Mouse (Mus musculus) adrenal gland, postnatal 25 days (tissue): Measurements from ENCODE around the gene Sh3rf1. TPM values are rescaled to one million over a fixed set of nuclear protein-coding genes. Genes with fewer than 3 reads are reported as not detected.

Experiments used
- DNase-seq: peaks from one replicate; pipeline ENCODE4 v3.0.0; 2021; ENCODE audit warnings: mixed read lengths
- total RNA-seq: library from RNA; stranded (reverse); gene quantifications from 2 replicates; pipeline ENCODE4 v1.2.3, GENCODE M21; 2021

The Sh3rf1 gene
- total RNA-seq, 1 experiment from 2014 or later: 13.0 TPM

DNA sequence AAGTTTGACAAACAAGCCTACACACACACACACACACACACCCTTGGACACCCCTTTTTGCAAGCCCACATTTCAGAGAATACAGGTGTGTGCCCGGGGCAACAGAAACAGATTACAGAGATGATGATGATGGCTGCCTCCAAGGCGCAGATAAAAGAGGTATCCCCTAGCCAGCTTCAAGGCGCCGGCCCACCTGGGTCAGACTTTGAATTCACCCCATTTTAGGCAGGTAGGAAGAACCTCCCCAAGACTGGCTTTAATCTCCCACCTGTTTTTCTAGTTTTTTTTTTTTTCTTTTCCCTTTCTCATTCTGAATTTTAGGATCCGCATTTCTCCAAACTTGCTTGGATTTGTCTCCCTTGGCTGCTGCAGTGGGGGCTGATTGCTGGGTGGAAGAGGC, 389 bp upstream of the Sh3rf1 start:
- DNase-seq: no peak

DNA sequence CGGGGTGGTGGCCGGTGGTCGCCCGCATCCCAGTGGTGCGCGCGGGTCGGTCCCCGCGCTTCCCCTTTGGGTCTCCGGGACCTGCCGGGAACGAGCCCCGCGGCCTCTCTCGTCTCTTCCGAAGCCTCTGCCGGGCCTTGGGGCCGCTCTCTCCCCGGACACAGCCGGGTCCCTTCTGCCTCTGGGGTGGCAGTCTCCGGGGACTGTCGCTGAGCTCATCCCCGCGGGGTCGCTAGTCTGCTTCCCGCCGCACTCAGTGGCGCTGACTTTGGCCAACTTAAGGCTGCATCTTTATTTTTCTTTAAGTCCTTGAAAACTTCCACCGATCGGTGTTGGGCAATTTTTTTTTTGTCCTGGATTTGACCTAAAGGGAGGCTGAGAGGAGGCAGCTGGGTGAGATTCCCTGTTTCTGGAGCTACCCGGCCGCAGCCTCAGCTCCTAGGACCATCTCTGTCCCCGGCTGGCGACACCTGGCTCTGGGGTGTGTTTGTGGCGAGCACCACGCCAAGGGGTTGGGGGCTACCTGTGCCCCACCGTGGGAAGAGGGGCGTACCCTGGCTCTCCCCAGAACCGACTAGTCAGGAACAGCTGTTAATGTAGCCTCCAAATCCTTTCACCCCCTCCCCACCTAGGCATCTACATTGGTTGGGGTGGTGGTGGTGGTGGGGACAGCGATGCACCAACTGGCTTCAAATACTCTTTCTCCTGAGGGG, 864 bp downstream of the Sh3rf1 start:
- peak; percentile 62 for DNase-seq

- DNase-seq: no peak
Measured at GRCm38 (mm10) chr8:61225581-61226395, 2.1 kb downstream of the Sh3rf1 start.

DNA sequence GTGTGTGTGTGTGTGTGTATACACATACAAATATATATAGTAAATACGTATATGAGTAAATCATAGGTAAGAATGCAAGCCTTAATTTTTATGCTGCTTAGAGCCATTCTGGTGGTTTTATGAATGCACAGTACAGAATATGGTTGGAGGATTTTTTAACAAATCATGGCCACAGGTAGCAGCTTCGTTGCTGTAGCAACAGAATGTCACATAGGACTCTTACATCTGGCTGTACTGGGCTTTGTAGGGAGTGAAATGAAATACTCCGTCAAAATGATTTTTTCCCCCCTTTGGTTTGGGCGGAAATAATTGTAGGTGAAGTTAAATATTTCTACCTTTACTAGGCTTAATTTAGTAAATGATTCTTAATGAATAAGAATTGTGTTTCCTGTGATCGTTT, 3.0 kb downstream of the Sh3rf1 start:
- no peak for DNase-seq

DNA sequence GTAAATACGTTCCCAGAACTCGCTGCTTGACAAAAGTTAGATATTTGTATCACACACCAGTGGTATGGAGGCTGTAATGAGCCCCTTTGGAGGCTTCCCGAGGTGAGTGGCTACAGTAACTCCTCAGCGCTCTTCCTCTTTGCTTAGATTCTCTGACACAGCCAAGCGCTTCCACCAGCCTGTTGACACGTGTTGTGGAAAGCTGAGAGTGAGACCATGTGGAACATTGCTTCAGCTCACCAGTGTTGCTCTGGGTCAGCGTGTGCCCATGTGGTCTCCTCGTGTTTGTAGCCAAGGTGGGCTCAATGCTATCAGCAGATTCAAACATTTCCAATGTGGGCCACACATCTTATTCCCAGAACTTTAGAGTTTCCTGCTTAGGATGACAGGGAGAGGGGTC, 5.0 kb downstream of the Sh3rf1 start:
- DNase-seq: no peak

- no peak for DNase-seq
Measured at GRCm38 (mm10) chr8:61229511-61230195, 6.0 kb downstream of the Sh3rf1 start.

DNA sequence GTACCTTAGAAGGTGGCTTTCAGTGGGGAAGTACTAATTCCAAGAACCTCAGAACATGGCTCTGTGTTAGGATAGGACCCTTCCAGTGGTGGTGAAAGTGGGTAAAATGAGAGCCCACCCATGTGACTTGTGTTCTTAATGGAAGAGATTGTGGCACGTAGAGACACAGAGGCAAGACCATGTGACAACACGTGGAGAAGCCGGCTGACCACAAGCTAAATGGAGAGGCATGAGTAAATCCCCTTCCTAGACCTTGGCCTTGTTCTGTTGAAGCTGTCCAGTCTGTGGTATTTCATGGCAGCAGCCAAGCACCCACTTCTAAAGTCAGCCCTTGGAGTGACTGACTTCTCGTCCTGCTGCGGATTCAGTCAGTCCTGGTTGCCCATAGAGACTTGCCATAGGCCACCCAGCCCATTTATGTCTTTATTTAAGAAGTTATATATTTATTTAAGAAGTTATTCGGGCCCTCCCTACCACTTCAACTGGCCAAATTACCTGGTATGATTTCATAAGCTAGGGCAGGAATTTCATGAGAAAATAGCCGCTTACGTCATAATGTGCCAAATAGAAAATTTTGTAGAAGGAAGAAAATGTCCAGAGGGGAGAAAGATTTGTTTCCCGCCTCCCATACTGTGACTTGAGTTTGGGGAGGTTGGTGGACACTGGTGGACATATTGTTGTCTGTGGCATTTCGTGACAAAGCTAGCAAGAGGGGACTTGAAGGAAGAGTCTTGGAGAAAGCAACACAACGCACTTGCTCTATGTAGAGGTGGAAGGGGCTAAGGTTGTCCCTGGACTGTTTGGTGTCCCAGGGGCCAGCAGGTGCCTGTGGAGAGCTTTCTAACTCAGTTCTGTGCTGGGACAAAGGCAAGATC, 7.4 kb downstream of the Sh3rf1 start:
- peak; percentile 6 for DNase-seq

DNA sequence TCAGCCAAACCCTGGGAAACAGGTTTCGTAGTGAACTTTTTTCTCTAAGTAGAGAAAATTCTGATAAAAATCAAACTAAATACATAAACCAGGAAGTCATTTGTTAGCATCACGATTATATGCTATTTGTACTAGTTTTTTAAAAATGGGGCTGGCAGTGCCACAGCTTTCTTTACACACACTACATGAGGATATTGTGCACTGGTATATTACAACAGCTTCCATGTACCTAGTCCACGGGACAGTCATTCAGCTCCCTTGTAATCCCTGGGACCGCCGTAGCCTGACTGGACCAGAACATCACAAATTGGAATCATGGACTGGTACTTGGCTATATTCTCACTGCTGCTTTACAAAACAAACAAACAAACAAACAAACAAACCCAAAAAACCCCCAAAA, 11.8 kb downstream of the Sh3rf1 start:
- DNase-seq: no peak

DNA sequence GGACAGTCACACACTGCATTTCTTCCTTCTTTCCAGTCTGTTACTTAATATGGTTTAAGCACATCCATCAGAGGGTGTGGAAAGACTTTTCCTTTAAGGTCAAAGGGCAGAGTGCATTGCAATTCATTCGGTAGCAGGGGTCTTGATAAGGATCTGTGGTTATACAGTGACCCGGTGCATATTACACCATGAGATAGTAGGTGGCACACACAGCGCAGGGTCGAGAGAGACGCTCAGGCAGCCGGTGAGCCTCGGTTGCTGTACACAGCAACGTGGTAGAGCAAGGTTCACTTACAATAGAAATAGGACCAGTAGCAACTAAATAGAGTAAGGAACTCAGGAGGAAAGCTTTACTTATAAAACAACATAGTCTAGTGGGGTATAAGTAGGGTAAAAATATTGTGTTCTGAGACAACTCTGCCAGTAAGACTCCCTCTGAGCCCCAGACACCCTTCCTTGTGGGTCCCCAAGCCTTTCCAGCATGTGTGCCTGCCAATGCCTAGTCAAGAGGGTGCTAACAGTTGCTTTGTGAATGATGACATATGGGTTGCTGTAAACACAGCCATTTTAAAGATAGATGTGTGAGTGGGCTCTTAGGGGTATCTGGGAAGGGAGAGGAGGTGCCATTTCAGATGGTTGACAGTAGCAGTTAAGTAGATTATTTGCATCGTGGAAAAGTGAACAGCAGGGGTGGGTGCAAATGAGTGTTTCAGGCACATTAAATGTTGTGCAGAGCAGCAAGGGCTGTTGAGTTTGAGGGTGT, 13.0 kb downstream of the Sh3rf1 start:
- no peak for DNase-seq

DNA sequence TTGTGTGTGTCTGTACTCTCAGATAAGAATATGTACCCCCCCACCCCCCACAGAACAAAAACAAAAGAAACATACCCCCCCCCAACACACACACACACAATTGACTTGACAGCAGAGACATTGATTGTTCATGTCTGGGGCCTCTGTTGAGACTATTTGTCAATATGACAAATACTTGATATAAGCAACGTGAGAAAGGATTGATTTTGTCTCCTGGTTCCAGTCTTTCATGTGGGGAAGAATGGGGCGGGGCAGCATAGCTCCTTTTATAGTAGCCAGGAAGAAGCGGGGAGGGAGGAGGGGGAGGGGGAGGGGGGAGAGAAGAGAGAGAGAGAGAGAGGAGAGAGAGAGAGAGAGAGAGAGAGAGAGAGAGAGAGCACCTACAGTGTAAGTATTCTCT, 15.9 kb downstream of the Sh3rf1 start:
- no peak for DNase-seq

DNA sequence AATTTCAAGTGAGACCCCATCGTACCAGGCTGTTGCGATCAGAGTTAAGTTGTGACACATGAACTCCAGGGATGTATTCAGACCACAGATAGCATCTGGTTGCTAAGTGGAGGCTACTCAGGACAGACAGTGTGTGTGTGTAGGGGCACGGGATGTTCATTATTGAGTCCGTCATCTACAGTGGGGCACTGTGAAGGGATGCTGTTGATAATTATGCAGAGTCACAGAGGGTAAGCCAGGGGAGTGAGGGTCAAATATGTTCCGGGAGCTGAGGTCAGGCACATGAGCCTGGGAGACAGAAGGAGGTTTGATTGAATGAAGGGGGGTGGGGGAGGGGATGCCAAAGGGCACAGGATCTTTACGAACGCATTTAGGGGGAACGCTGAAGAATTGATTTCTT, 17.6 kb downstream of the Sh3rf1 start:
- no peak for DNase-seq

GRCm38 (mm10) chr8:61242896-61243295, 19.2 kb downstream of the Sh3rf1 start:
- DNase-seq: no peak

GRCm38 (mm10) chr8:61243491-61243890, 19.8 kb downstream of the Sh3rf1 start:
- no peak for DNase-seq

DNA sequence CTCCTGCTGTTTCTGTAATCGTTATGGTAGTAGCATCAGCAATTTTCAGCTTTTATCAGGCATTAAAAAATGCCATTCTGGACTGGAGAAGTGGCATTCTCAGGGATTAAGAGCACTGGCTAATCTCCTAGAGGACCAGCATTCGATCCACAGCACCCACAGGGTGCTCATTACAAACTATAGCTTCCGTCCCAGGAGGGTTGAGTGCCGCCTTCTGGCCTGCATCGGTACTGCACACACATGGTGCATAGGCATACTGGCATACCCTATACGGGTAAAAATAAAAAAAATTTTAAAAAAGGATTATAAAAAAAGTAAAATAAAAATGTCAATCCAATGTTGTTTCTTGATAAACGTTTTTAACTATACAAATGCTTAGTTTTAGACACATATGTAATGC, 20.5 kb downstream of the Sh3rf1 start:
- DNase-seq: no peak

GRCm38 (mm10) chr8:61247270-61248025, 23.8 kb downstream of the Sh3rf1 start:
- no peak for DNase-seq

- no peak for DNase-seq
Measured at GRCm38 (mm10) chr8:61249511-61249910, 25.8 kb downstream of the Sh3rf1 start.

GRCm38 (mm10) chr8:61254196-61254595, 30.5 kb downstream of the Sh3rf1 start:
- no peak for DNase-seq

DNA sequence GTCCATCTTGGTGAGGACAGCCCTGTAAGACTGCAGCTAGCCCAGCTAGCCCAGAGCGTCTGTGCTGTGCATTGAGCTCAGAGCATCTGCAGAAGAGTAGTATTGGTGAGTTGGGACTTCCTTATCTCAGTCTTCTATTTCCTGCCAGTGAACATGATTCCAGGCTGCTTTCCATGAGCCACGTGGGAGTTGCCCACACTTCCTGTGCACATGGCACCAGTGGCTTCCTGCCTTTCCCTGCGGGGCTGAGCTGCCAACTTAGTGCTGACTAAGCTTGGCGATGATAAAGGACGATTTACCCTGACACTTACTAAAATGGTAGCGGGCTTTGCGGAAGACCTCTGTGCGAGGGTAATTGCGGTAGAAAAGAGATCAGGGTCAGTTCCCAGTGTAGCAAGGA, 35.2 kb downstream of the Sh3rf1 start:
- no peak for DNase-seq

- no peak for DNase-seq
Measured at GRCm38 (mm10) chr8:61259526-61259925, 35.9 kb downstream of the Sh3rf1 start.

GRCm38 (mm10) chr8:61260530-61260929, 36.9 kb downstream of the Sh3rf1 start:
- no peak for DNase-seq

- DNase-seq: no peak
Measured at GRCm38 (mm10) chr8:61261374-61261773, 37.7 kb downstream of the Sh3rf1 start.
